ENCODE assay signal across 24 mouse cellular contexts in the genomic region with DNA sequence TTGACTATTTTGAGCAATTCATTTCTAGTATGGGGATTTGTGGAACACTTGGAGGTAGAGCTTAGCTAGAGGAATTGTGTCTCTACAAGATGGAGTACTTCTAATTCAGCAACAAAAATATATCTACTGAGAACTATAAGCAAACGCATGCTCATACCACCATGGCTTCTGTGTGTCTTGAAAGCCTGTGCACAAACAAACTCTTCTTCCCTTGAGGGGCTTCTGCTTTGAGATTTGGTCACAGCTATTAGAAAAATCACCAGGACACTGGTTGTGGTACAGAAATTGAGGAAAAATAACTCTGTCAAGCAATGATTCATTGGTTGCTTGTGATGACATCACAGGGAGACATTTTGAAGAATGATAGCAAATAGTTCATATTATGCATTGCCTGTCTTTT. TPM values are rescaled to one million over a fixed set of nuclear protein-coding genes. Genes with fewer than 3 reads are reported as not detected.
DNase-seq lines count a peak whose midpoint lies in the region; ATAC-seq and TF ChIP-seq lines count a peak whose summit lies in the region.
"Had no signal": no experiment of that assay in that cellular context is flagged by ENCODE, and none has a peak within 500 bp of the region (broad histone marks: within the 10 kb centered on the region; RNA-seq: fewer than 3 reads in every experiment).

No protein-coding gene starts in this region.

- no peak overlapping the region for H3K4me2 ChIP-seq in lung, postnatal 0 days (replicated peaks; ENCODE audit: low read depth, low read length)

- no peak for TF ChIP-seq CTCF in heart, adult 2 months (IDR thresholded peaks at IDR 0.05)
- no peak for TF ChIP-seq CTCF in lung, postnatal 0 days (IDR thresholded peaks at IDR 0.05)

- no peak for TF ChIP-seq POLR2A in heart, adult 2 months (IDR thresholded peaks at IDR 0.05; ENCODE audit: insufficient read depth, low read depth, low read length)

- intact Hi-C loops in heart, adult 2 months (cut with DNase I): no loop called here

- no peaks in the 10 kb centered on the region for H3K4me1 ChIP-seq in heart, adult 2 months (ENCODE audit: control insufficient read depth, insufficient read depth, low read length)
- H3K4me1 ChIP-seq in lung, postnatal 0 days (ENCODE audit: insufficient read depth, low read depth, low read length): no peaks in the 10 kb centered on the region

- H3K27me3 ChIP-seq in heart, adult 2 months (ENCODE audit: control insufficient read depth, insufficient read depth, low read length): peaks cover 4% of the 10 kb centered on the region; the same call in 1 of the 2 replicates
- no peaks in the 10 kb centered on the region for H3K27me3 ChIP-seq in lung, postnatal 0 days (replicated peaks; ENCODE audit: insufficient read depth, low read length)

- no peaks in the 10 kb centered on the region; the same call in 1 of the 2 replicates for H3K79me2 ChIP-seq in heart, adult 2 months (replicated peaks; ENCODE audit: control insufficient read depth, insufficient read depth, low read length)

- TF ChIP-seq EP300 in heart, adult 2 months (IDR thresholded peaks at IDR 0.05; ENCODE audit: insufficient read depth, low read depth, low read length): no peak
- no peak for TF ChIP-seq EP300 in lung, postnatal 0 days (IDR thresholded peaks at IDR 0.05)

- ATAC-seq in lung, postnatal 0 days: no peak
- ATAC-seq: activated CD4-positive, CD25-positive, alpha-beta regulatory T cell, adult 4 months; CD4-positive, CD25-positive, alpha-beta regulatory T cell, adult 4 months; Patski had no signal

- 72% methylated on average over 1 of the region's 1 CpGs for WGBS in heart, adult 2 months
- WGBS in lung, postnatal 0 days: 86% methylated on average over 1 of the region's 1 CpGs

- H3K27ac ChIP-seq in heart, adult 2 months: no peak overlapping the region
- no peak overlapping the region for H3K27ac ChIP-seq in lung, postnatal 0 days (ENCODE audit: low read length)

- peak; percentile 82 for DNase-seq in heart, adult 11 months
- no peak for DNase-seq in heart, adult 2 months
- DNase-seq in lung, postnatal 25 days (ENCODE audit: low spot score): peak; percentile 4
- no peak for DNase-seq in lung, postnatal 0 days (ENCODE audit: low spot score)
- DNase-seq: adrenal gland, adult 2 months; adrenal gland, adult 8-10 months; adrenal gland, postnatal 10 days; adrenal gland, postnatal 14 days; adrenal gland, postnatal 25 days; adrenal gland, postnatal 36 days; B cell, adult 2 months; cerebellum, adult 11 months; cerebellum, adult 11-12 months; cerebellum, adult 18-20 months had no signal

- no peak overlapping the region for H3K9ac ChIP-seq in heart, adult 2 months (ENCODE audit: low read depth, low read length)
- H3K9ac ChIP-seq in lung, postnatal 0 days (replicated peaks; ENCODE audit: low read depth): no peak overlapping the region

- no peaks in the 10 kb centered on the region for H3K9me3 ChIP-seq in lung, postnatal 0 days (ENCODE audit: low read length)
- H3K9me3 ChIP-seq: G1E had no signal

- no peak overlapping the region for H3K4me3 ChIP-seq in heart, adult 2 months
- H3K4me3 ChIP-seq in lung, postnatal 0 days (ENCODE audit: low read depth, low read length): no peak overlapping the region

- no peaks in the 10 kb centered on the region for H3K36me3 ChIP-seq in heart, adult 2 months (ENCODE audit: control insufficient read depth, insufficient read depth, low read length)
- H3K36me3 ChIP-seq in lung, postnatal 0 days (ENCODE audit: insufficient read depth, low read length): no peaks in the 10 kb centered on the region
- H3K36me3 ChIP-seq: G1E had no signal

RNA-seq across cellular contexts. Expression of gene AW822073, which starts 9.4 kb away (rescaled TPM):
- not detected for total RNA-seq in heart, adult 2 months (2021)
- polyA plus RNA-seq in heart, adult 2 months (2012; rRNA removed): not detected in 2 replicates
- polyA plus RNA-seq in lung, postnatal 0 days (2015; fragmentation: Nextera tagmentation; extraction: Ambion mirVana): not detected in 2 replicates
- total RNA-seq: adrenal gland, adult 18-20 months; adrenal gland, adult 2 months; adrenal gland, adult 8-10 months; adrenal gland, postnatal 10 days; adrenal gland, postnatal 14 days; adrenal gland, postnatal 25 days; adrenal gland, postnatal 36 days; adrenal gland, postnatal 4 days; CH12.LX; MEL had no signal
- polyA plus RNA-seq: activated CD4-positive, CD25-positive, alpha-beta regulatory T cell, adult 4 months; adrenal gland, adult 2 months; brain, embryonic 14.5 days; C2C12; CD4-positive, CD25-positive, alpha-beta regulatory T cell, adult 4 months; G1E; Patski had no signal

RNA-seq across cellular contexts. Expression of gene Duxf3, which starts 17.1 kb away (rescaled TPM):
- not detected for total RNA-seq in heart, adult 2 months (2021)
- not detected in 2 replicates for polyA plus RNA-seq in heart, adult 2 months (2012; rRNA removed)
- polyA plus RNA-seq in lung, postnatal 0 days (2015; fragmentation: Nextera tagmentation; extraction: Ambion mirVana): not detected in 2 replicates
- total RNA-seq: adrenal gland, adult 18-20 months; adrenal gland, adult 2 months; adrenal gland, adult 8-10 months; adrenal gland, postnatal 10 days; adrenal gland, postnatal 14 days; adrenal gland, postnatal 25 days; adrenal gland, postnatal 36 days; adrenal gland, postnatal 4 days; MEL had no signal
- polyA plus RNA-seq: adrenal gland, adult 2 months; brain, embryonic 14.5 days; C2C12; G1E; Patski had no signal

RNA-seq across cellular contexts. Expression of gene Gm4981, which starts 21.1 kb away (rescaled TPM):
- not detected for total RNA-seq in heart, adult 2 months (2021)
- not detected in 2 replicates for polyA plus RNA-seq in heart, adult 2 months (2012; rRNA removed)
- polyA plus RNA-seq in lung, postnatal 0 days (2015; fragmentation: Nextera tagmentation; extraction: Ambion mirVana): not detected in 2 replicates
- total RNA-seq: adrenal gland, adult 18-20 months; adrenal gland, adult 2 months; adrenal gland, adult 8-10 months; adrenal gland, postnatal 10 days; adrenal gland, postnatal 14 days; adrenal gland, postnatal 25 days; adrenal gland, postnatal 36 days; adrenal gland, postnatal 4 days; CH12.LX; G1E; MEL had no signal
- polyA plus RNA-seq: activated CD4-positive, CD25-positive, alpha-beta regulatory T cell, adult 4 months; adrenal gland, adult 2 months; brain, embryonic 14.5 days; C2C12; CD4-positive, CD25-positive, alpha-beta regulatory T cell, adult 4 months; G1E; Patski had no signal

RNA-seq across cellular contexts. Expression of gene Gcc2, which starts 39.9 kb away (rescaled TPM):
- total RNA-seq in heart, adult 2 months (2021): 10 to 100 TPM; 22.6 to 29.3 TPM
- polyA plus RNA-seq in heart, adult 2 months (2012; rRNA removed): 7.9 and 12.2 TPM in 2 replicates
- 91.7 and 98.0 TPM in 2 replicates for polyA plus RNA-seq in lung, postnatal 0 days (2015; fragmentation: Nextera tagmentation; extraction: Ambion mirVana)

Comparison
In these comparisons a context has a peak if more than half of its experiments do, and no peak if none do; other contexts are left out.
1. DNase-seq: peak in heart, adult 11 months (single experiment) and lung, postnatal 25 days (single experiment); none in heart, adult 2 months (0 of 2) and lung, postnatal 0 days (single experiment).